Mouse (Mus musculus): ENCODE data around the gene E130116L18Rik.
"Not testable (repeated sequence)": the region's sequence is repeated elsewhere in the genome, so short reads cannot be mapped to it uniquely, and the experiment has no call there.

The E130116L18Rik gene

DNA sequence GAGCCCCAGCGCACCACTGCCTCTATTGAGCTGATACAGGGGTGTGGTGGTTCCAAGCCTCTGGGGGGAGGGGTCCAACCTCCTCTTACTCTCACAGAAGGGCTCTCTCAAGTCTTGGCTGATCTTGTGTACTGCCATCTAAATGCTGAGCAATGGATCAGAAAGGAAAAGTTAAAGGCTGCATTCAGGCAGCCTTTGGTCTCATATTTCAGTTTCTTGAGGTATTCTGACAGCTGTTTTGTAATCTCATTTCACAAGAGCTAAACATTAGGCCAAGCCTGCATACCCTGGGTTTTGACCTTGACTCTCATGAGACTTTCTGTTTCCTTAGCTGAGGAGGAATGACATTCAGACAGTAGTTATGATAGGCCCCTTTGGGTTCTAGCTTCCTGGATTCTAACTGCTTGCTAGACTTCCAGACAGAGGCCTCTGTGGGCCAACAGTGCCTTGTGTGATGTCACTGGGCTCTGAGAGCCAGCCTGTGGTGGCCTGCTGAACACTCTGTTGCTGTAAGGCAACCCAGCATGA lies 41.9 kb downstream of the E130116L18Rik start, which contains the start of gene Galntl5:
Gene Galntl5, plus strand, starts transcription at position 457 of the 528 bp plus-strand sequence.
- DNase-seq (ENCODE audit: low read depth, low spot score): no peak

DNA sequence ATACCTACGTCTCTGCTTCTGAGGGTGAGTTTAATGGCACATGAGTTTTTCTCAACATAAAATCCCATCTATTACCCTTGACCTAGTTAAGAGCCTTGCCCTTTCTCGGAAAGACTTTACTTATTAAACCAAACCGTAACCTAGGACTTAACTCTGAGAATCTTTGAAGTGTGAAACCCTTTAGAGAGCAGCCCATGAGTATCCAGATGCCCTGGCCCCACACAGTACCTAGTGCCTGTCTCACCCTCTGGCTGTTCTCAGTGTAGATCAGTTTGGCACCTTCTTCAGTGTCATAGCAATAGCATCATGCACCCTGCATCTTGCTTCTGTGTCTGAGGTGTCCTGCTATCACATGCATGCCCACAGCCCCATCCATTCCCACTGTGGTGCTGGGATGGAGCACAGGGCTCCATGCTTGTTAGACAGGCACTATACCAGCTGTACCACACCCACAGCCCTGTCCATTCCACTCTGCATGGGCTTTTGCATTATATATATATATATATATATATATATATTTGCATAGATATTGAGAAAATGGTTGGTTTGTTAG lies 42.9 kb downstream of the E130116L18Rik start:
- no peak for DNase-seq (ENCODE audit: low read depth, low spot score)

DNA sequence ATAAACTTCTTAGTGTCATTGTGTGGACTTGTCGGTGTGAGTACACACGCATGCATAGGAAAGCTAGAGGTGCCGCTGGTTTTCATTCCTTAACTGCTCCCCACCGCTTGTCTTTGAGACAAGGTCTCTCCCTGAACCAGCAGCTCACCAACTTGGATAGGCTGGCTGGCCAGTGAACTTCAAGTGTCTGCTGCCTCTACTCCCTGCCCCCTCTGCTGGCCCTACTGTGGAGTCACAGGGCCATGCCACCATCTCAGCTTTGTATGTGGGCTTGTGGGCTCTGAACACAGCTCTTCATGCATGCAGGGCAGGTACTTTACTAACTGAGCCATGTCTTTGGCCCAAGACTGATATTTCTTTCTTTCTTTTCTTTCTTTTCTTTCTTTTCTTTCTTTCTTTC lies 43.7 kb downstream of the E130116L18Rik start:
- DNase-seq (ENCODE audit: low read depth, low spot score): no peak

DNA sequence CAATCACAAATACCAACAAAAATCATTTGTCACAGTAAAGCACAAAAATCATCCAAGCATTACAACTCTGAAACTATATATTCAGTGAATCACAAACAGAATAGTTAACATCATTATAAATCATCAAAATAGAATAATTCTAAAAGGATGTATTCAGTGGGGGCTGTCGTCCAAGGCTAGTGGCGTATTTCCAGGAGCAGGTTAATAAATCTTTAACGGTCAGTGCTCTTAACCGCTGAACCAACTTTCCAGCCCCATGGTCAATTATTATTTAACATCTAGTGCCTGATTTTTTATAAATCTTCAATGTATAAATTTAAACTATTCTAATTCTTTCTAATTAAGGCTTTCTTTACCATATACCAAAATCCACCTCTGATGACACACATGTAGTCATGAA lies 44.4 kb downstream of the E130116L18Rik start:
- not testable (repeated sequence) for DNase-seq (ENCODE audit: low read depth, low spot score)

DNA sequence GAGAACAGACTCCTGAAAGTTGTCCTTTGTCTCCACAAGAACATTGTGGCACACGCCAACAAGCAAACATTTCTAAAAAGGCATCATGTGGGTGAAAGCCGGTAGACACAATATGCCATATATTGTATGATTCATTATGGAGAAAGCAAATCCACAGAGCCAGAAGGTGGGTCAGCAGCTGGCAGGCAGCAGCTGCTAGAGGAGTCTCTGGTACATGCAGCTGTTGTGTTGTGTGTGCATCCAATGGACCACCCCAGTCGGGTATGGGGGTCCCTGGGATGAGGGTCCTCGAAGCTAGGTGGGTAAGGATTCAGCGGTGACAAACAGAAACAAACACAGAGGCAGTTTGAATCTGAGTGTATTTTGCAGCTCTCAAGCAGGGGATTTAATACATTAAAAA lies 45.0 kb downstream of the E130116L18Rik start:
- DNase-seq (ENCODE audit: low read depth, low spot score): not testable (repeated sequence)
